Mouse (Mus musculus): Measurements from ENCODE around the gene Fam32a.

The Fam32a gene

DNA sequence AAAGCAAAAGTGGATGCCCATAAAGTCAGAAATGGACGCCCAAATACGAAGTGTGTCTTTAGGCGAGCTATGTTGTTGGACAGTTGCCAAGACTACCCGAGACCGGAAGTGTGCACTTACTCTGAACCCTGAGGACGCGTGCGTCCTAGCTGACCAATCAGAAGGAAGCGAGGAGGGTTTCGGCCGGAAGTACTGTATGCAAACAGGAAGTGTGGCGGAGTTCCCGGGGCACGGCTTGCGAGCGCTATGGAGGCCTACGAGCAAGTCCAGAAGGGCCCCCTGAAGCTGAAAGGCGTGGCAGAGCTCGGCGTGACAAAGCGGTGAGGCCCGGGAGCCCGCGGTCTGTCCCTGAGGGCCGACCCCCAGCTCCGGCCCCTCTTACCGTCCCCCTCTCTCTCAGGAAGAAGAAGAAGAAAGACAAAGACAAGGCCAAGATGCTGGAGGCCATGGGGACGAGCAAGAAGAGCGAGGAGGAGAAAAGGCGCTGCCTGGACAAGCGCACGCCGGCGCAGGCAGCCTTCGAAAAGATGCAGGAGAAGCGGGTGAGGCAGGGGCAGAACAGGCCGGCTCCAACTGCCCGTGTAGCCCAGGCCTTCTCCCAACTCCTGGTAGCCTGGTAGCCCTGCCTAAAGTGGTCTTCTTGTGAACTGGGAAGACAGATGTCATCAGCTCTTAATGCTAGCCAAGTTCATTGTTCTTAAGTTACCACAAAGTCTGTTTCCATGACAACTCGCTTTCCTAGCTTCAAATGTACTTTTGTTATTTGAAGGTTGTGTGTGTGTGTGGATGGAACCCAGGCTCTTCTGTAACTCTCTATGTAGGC lies at the start of gene Fam32a:
Gene Fam32a, plus strand, starts transcription at position 190 of the 823 bp plus-strand sequence.
- peak; percentile 83 to 90 for DNase-seq (ENCODE audit: low spot score in 2 of 2)

DNA sequence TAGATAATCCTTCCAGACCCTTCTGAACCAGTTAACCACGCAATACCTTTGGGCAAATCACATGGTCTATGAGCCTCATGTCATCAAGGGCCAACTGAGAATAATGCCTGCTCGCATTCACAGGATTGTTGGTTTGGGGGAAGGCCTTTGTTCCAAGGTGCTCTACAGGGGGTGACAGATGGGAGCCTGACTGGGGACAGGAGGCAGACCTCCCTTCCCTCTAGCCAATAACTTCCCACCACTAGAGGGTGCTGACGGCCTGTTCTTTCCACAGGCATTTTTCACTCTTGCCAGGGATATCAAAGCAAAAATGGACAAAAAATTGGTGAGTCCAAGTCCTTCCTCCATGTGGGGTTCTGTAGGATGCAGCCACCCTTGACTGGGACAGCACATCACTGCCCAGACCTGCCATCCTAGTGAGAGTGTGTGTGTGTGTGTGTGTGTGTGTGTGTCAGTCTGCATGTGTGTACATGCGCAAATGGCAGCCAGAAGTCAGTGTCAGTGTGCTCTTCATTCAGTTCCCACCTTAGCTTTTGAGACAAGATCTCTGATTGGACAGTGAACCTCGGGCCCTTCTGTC lies 42.1 kb upstream of the Fam32a start:
- peak; percentile 72 to 78 for DNase-seq (ENCODE audit: low spot score in 2 of 2)

DNA sequence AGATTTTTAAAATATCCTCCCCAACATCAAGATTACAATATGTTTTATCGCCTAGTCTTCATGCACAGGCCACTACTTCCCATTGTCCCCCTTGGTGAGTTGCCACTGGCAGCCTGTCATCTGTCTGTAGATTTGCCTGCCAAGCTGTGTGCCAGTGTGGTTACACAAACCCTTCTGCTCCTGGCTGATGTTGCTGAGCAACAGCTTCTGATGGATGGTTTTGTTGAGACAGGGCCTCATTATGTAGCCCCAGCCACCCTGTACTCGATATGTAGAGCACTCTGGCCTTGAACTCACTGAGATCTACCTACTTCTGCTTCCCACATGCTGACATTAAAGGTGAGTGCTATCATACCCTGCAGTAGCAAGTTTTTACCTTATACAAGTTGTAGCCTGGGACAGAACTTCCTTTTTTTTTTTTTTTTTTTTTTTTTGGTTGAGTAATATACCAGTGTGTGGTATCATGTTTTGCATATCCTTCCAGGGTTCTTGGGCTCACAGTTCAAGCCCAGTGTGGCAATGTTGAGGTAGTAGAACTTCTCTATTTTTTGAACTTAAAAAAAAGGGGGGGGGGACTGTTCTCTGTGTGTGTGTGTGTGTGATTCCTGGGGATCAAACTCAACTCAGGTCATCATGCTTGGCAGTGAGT lies 35.9 kb upstream of the Fam32a start:
- DNase-seq (ENCODE audit: low spot score in 2 of 2) = no peak

DNA sequence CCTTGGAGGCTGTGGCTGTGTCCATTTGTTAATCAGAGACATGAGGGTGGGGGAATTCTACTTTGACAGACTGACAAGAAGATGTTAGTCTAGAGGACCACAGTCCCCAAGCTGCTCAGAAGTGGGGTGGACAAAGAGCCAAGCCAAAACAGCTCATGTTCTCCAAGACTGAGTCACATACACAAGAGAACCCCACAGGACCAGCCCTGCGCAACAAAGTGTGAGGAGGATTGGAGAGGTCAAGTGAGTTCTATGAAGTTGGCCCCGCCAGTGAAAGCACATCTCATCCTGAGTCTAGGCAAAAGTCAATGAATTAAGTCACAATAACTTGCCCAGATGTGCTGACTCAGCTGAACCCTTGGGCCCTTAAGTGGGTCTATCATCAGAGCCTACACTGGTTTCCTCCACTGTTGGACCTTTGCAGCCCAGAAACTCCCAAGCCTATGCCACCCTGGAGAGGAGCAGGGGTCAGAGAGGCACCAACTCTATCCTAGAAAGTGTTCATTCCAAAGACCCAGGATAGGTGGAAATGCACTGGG lies 31.7 kb upstream of the Fam32a start:
- no peak for DNase-seq (ENCODE audit: low spot score in 2 of 2)

DNA sequence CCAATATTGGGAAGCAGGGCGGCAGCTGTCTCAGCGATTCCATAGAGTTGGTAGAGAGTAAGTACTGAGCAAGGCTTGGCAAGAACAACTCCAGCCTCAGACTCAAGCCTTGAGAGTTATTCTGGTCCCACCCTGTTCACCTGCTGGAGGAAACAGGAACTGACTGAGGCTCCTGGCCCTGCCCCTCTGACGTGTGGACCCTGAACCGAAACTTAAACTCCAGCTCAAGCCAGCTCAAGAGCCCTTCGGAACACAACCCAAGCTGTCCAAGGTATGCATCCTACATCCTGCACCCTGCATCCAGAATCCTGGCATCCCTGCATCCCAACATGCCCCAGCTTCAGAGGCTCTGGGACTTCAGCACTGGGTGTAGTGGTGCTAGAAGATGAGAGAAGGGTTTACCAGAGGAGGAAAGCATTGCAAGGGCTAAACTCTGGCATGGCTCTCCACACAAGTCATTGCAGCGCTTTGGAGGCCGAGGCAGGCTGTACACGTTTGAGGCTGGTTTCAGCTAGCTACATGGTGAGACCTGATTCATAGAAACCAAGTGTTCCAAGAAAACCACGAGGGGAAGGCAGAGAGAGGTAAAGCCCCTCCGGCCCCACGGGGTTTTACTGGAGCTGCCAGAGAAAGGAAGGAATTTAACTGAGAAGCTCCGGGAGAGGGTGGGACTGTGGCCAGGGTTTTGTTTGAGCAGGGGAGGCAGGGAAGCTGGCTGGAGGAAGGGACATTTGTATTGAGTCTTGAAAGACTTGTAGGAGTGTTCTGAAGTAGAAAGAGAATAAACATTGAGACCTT lies 29.9 kb upstream of the Fam32a start, which contains the start of gene Hsh2d:
Gene Hsh2d, plus strand, starts transcription at position 222 of the 798 bp plus-strand sequence.
- DNase-seq (ENCODE audit: low spot score in 2 of 2) = no peak

DNA sequence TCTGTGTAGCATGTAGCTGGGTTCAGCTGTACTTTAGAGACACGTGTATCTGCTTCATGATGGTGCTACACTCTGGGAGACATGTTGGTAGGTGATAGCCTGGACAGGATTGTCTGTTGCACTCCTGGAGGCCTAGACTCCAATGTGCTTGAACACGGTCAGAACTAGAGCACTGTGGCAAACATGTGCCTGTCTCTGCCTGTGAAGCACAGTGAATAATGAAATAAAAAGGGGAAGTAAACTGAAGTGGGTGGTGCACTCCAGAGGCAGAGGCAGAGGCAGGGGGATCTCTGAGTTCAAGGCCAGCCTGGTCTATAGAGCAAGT lies 29.4 kb upstream of the Fam32a start:
- DNase-seq (ENCODE audit: low spot score in 2 of 2) = no peak

DNA sequence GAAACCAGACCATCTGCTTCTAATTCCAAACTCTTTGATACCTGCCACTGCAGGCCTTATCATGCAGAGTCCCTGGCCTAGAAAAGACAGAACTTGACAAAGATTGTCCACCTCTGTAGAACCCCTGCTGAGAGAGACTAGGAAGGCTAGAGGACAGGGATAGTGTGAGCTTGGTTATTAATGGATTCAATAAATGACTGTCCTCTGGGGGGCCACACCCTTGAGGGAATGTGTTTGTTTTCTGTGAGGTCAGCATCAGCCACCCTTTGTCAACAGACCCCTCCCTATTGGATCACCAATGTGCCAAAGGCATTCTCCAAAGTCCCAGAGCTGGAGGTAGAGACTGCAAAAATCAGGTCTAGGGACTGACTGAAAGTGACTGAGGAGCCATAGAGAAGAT lies 27.5 kb upstream of the Fam32a start:
- DNase-seq (ENCODE audit: low spot score in 2 of 2) = no peak

DNA sequence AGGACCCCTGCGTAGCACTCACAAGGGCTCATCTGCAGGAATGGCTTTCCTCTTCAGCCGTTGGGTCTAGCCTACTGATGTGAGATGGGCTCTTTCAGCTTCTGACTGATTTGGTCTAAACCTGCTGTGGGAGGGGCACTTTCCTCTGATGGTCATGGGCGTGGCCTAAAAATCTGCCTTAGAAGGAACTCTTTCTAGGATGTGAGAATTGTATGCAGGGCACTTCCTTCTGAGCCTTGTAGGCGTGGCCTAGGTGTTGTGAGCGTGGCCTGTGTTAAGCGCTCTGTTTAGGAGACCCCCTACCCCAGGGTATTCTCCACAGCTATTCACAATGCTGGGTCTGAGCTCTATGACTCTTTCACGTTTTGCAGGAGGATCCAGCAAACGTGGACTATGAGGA lies 21.5 kb upstream of the Fam32a start:
- DNase-seq (ENCODE audit: low spot score in 2 of 2) = no peak

DNA sequence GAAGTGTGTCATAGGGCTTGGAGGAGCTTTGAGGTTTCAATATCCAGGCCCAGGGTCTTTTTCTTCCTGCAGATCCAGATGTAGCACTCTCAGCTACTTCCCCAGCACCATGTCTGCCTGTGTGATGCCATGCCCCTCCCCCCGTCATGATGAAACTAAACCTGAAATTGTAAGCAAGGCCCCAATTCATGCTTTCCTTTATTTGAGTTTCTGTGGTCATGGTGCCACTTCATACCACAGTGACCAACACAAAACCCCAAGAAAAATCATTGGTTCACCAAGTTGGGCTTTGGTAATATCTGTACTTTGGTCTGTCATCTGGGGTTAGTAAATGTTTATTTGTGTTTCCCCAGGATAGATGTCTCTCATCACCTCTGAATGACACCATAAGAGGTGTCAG lies 10.9 kb upstream of the Fam32a start:
- no peak for DNase-seq (ENCODE audit: low spot score in 2 of 2)

DNA sequence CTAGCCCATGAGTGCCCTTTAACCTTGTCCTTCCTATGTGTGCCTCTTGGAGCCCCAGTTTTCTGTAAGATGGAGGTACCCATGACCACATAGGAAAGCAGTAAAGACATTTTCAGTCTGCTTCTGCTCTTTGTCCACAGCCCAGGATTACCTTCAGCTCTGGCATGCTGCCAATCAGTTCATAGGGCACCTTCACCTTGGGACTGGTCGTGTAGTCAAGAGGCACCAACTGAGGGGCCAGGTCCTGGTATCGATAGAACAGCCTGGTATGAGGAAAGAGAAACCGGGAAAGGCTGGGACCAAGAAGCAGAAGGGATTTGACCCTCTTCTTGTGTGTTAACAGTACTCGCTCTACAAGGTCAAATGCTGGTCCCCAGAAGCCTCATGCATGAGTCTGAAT lies 9.3 kb upstream of the Fam32a start:
- no peak for DNase-seq (ENCODE audit: low spot score in 2 of 2)

DNA sequence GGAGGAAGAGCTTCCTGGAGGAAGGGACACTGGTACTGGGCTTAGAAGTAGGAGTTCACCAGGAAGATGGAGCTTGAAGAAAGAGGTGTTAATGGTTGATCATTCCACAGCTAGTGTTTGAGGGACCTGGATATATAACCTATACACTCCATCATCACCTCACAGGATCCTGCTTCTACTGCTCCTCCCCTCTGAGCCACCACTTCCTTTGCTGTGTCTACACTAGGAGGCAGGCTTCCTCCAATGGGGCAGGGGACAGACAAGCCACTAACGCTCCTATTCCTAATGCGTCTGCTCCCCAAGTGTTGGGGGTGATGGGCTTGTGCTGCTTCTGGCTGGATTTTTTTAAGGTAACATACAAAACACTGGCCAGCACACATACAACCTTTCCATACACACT lies 8.8 kb upstream of the Fam32a start:
- no peak for DNase-seq (ENCODE audit: low spot score in 2 of 2)

DNA sequence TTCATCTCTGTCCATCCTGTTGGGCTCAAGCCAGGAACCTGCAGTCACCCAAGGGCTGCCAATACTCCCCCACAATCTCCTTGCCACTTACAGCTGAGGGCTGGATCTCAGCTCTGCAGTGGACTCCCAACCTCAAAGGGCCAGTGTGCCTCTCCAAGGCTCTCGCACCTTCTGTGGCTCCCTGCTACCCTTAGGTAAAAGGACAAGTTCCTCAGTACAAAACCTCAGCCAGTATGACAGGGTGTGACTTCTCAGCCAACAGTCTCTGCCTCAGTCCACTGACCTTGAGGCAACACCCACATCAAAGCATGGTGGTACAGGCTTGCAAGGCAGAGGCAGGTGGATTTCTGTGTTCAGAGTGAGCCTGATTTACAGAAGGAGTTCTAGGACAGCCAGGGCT lies 7.7 kb upstream of the Fam32a start:
- DNase-seq (ENCODE audit: low spot score in 2 of 2) = no peak

DNA sequence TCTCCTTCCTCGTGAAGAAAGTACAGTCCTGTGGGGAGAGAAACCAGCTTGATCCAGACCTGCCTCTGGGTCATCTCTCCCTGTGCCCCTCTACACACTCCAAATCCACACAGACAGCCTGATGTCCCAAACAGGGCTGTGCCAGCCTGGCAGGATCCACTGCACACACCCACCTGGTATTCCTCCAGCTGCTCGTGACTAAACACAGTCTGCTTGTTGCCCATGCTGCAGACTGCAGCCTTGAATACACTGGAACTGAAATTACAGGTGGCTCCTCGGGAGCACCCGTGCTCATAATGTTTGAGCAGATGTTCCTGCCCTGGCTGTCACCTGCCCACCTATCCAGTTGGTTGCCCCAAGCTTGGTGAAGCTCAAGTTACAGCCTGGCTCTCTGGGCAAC lies 6.8 kb upstream of the Fam32a start, which contains the start of gene Cib3:
Gene Cib3, minus strand, starts transcription at position 87 of the 400 bp plus-strand sequence.
- DNase-seq (ENCODE audit: low spot score in 2 of 2) = peak; percentile 7 to 20

DNA sequence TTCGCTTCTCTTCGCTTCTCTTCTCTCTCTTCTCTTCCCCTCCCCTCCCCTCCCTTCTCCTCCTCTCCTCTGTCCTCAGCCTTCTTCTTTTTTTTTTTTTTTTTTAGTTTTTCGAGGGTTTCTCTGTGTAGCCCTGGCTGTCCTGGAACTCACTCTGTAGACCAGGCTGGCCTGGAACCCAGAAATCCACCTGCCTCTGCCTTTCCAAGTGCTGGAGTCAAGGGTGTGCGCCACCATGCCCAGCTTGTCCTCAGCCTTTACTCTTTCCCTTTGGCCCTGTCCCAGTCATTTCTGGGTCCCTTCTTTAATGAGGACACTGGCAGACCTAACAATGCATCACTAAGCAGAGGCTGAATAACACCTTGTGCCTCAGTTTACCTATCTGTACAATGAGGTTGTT lies 6.0 kb upstream of the Fam32a start, which contains the start of gene Gm11034:
Gene Gm11034, minus strand, starts transcription at position 101 of the 400 bp plus-strand sequence.
- no peak for DNase-seq (ENCODE audit: low spot score in 2 of 2)

DNA sequence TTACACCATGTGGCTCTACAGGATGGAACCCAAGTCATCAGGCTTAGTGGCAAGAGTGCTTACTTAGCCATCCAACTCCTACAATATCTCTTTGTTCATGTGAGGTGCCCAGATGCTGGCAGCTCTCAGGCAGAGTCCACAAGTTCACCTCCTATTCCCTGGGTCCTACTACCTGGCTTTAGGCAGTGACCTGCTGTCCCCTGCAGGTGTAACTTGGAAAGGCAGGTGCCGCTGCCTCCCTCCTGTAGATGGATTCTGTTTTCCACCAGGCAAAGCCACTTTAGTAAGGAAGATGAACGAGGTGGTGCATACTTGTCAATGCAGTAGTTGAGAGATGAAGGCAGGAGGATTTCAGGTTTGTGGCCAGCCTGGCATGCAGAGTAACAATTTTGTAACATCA lies 4.5 kb upstream of the Fam32a start:
- DNase-seq (ENCODE audit: low spot score in 2 of 2) = no peak

DNA sequence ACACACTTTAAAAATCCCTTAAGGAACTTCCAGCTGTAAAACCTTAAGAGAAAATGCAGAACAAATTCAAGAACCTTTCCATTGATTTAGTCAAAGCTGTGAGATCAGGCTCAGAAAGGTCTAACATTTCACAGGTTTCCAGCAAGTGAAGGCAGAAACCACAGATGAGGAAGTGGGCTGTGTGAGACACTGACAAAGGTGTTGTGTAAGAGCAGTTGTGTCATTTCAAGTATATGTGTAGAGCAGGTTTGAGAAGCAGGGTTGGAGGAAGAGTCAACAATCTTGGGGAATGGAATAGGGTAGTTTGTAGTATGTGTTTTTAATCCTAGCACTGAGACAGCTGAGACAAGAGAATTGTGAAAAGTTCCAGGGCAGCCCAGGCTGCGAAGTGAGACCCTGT lies 3.7 kb upstream of the Fam32a start:
- no peak for DNase-seq (ENCODE audit: low spot score in 2 of 2)

DNA sequence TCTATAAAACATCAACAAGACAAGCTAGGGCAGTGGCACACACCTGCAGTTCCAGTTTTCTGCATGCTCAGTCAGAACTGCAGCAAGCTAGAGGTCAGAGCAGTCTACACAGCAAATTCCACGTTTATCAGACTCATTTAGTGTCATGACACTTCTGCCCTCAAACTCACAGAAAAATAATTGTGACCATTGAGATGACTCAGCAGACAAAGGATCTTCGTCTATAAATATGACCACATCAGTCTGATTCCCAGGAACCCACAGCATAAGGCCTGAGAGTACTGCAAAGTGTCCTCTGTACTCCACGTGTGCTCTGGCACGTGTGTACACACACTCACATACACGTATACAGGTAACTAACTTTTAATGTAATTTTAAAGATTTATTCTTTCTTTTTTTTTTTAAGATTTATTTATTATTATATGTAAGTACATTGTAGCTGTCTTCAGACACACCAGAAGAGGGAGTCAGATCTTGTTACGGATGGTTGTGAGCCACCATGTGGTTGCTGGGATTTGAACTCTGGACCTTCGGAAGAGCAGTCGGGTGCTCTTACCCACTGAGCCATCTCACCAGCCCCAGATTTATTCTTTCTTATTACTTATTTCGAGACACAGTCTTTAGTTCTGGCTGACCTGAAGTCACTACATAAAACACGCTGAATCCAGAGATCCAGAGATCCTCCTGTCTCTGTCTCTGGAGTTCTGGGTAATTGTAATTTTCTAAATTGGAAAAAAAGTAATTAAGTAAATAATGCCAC lies 569 bp upstream of the Fam32a start:
- DNase-seq (ENCODE audit: low spot score in 2 of 2) = no peak

DNA sequence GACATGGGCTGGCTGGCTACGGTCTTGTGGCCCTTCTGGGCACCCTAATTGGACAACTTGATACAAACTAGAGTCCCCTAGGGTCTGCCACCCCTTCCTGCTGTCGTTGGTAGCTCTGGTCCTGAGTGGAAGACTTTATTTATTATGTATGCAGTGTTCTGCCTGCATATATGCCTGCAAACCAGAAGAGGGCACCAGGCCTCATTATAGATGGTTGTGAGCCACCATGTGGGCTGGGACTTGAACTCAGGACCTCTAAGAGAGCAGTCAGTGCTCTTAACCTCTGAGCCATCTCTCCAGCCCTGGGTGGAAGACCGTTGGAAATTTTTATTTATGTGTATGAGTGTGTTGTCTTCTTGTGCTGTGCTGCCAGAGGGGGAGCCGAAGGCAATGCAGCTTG lies 1.2 kb downstream of the Fam32a start:
- DNase-seq (ENCODE audit: low spot score in 2 of 2) = no peak

DNA sequence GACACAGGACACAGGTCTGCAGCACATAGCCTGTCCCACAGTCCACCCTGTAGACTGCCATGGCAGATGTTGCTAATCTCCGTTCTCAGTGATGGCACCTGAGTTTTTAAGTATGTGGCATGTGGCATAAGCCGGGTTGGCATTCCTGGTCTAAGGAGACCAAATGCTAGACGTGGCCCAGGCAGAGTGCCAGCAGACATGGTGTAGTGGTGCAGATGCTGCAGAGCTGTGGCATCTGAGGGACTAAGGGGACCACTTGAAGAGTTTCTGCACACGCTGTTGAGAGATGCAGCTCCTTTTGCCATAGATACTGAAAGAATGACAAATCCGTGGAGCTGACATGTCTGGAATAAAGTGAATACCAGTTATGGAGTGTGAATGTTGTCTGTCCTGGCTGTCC lies 3.1 kb downstream of the Fam32a start:
- no peak for DNase-seq (ENCODE audit: low spot score in 2 of 2)

DNA sequence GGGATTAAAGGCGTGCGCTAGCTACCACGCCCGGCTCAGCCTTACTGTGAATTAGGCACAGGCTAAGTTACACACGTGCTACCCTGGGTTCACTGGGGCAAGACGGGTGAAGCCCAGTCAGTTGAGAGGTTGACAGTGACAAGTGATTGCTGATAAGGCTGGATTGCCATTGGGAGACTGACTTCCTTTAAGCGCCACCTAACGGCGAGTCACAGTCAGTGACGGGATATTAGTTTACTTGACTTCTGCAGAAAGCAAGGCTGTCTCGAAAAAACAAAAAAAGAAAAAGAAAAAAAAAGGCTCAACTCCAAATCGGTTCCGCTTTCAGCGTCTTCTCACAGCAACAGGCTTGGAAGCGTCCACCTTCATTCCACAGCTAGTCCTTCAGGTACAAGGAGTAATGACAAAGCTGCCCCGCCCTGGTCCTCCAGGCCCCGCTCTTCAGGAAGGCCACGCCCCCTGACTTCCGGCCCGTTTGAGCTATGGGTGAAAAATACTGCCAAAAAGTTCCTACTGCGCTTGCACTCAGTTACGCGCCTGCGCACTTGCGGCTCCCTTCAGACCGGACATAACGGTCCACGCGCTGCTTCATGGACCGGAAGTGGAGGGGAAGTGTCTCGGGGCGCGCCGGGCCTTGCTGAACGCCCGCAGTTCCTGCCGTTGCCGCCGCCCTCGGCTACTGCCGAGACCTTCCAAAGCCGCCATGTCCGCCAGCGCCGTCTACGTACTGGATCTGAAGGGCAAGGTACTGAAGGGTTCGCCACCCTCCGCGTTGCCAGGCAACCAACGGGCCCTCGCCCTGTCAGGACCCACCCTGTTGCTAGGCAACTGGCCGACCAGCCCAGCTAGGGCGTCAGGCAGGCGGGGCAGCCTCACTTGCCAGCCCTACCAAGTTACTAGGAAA lies 20.2 kb downstream of the Fam32a start, which contains the start of gene Ap1m1:
Gene Ap1m1, plus strand, starts transcription at position 520 of the 904 bp plus-strand sequence.
- DNase-seq (ENCODE audit: low spot score in 2 of 2) = peak; percentile 98

Data from frontal cortex, postnatal 36 days (tissue).